Mouse (Mus musculus): ENCODE results near the gene Qpct.

GRCm38 (mm10) chr17:79120269-79120668 is 68.6 kb downstream of the Qpct start:
- no peak for TF ChIP-seq E2F4 (IDR thresholded peaks at IDR 0.05; ENCODE audit: insufficient read depth)
- no peak for TF ChIP-seq POLR2A (IDR thresholded peaks at IDR 0.05; ENCODE audit: insufficient read length, low read depth)
- no peak for TF ChIP-seq POLR2AphosphoS2 (IDR thresholded peaks at IDR 0.05; ENCODE audit: insufficient read length, low read depth)
- no peak for TF ChIP-seq MAX (IDR thresholded peaks at IDR 0.05; ENCODE audit: low read depth)
- no peak for TF ChIP-seq USF1 (IDR thresholded peaks at IDR 0.05; ENCODE audit: low read depth)
- no peak for TF ChIP-seq TCF12 (IDR thresholded peaks at IDR 0.05; ENCODE audit: insufficient read depth, poor library complexity, severe bottlenecking)
- no peak for TF ChIP-seq MYOD1 (IDR thresholded peaks at IDR 0.05; ENCODE audit: control insufficient read depth in 1 of 3, insufficient read length in 2 of 3, low read depth in 2 of 3)
- no peak for TF ChIP-seq CEBPB (IDR thresholded peaks at IDR 0.05; ENCODE audit: insufficient read depth, poor library complexity, severe bottlenecking)
- TF ChIP-seq REST (IDR thresholded peaks at IDR 0.05; ENCODE audit: insufficient read depth, insufficient read length), result no peak
- TF ChIP-seq SRF (IDR thresholded peaks at IDR 0.05; ENCODE audit: control insufficient read depth, insufficient read length, low read depth), result no peak
